Mouse (Mus musculus): ENCODE data around the gene Hdac4. TPM values are rescaled to one million over a fixed set of nuclear protein-coding genes. Genes with fewer than 3 reads are reported as not detected.

Hdac4 gene
- polyA plus RNA-seq, 1 experiment from 2014 or later, result 25.6 TPM

DNA sequence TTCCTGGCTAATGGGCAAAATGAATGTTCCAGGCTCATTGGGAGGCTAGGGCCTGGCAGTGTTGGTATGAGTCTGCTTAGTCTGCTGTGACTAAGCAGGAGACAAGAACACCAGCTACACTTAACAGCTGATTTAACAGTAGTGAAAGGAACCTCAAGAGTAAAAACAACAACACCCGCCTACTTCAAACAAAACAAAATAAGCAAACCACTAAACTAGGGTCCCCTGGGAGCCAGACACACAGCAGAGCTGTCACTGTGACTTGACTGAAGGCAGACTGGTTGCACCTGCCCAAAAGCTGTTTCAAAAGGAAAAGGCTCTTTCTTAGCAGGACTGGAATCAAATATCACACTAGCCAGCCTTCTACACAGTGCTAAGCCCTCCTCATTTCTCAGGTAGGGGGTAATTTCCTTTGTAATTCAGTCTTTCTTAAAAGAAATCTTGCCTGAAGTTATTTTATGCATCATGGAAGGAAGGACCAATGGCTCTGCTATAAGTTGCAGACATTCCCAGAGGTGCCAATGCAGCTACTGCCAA, 109.2 kb downstream of the Hdac4 start:
- H3K27me3 ChIP-seq, result no peaks in the 10 kb centered on the region
- no peaks in the 10 kb centered on the region for H3K9me3 ChIP-seq
- H3K36me3 ChIP-seq, result no peaks in the 10 kb centered on the region
- WGBS, result 52% methylated on average over 1 of the region's 1 CpGs
- H3K4me1 ChIP-seq (replicated peaks), result peaks cover 32% of the 10 kb centered on the region
- H3K4me2 ChIP-seq (replicated peaks), result no peak overlapping the region
- no peak overlapping the region for H3K27ac ChIP-seq
- ATAC-seq, result no peak
- no peak overlapping the region for H3K4me3 ChIP-seq (replicated peaks)
- H3K9ac ChIP-seq (replicated peaks), result no peak overlapping the region

DNA sequence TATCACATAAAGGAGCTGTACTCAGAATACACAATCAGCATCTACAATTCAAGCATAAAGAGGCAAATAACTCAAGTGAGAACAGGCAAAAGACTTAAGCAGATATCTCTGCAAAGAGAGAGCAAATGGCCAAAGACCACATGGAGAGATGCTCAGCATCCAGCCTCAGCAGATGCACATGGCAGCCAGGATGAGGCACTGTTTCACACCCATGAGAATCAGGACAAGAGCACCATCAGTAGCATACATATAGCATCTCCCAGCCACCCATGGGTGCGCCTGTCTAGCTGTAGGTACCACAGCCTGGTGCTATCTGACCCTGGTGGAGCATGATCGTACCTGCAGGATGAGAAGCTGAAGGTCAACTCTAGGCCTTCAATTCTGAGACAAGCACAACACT, 110.8 kb downstream of the Hdac4 start:
- ATAC-seq, result no peak

DNA sequence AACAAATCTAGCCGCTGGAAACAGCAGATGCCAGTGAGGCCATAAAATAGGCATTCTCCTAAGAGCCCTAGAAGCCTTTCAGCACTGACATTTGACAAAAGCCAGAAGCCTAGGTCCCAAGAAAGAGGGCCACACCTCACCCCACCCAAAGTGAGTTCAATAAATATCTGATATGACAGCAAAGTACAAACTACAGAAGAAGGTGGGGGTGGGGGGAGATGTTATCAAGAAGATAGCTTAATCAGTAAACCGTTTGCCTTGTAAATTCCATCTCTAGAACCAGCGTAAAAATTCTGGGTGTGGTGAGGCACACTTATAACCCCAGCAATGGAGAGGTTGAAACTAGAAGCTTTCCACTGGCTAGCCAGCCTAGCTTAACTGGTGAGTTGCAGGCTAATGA, 111.5 kb downstream of the Hdac4 start:
- Histone ChIP-seq H3K9me3 (no peaks in the 10 kb centered on the region), H3K9ac (replicated peaks) (no peak overlapping the region), H3K36me3 (no peaks in the 10 kb centered on the region), H3K4me3 (replicated peaks) (no peak overlapping the region), H3K4me2 (replicated peaks) (no peak overlapping the region), H3K4me1 (replicated peaks) (peaks cover 20% of the 10 kb centered on the region), H3K27me3 (no peaks in the 10 kb centered on the region), H3K27ac (no peak overlapping the region)
- no peak for ATAC-seq
- WGBS, result 77% methylated on average over 3 of the region's 3 CpGs

More for the DNA sequence above, 110.8 kb downstream of the Hdac4 start:
- Histone ChIP-seq H3K27me3 (no peaks in the 10 kb centered on the region), H3K4me3 (replicated peaks) (no peak overlapping the region), H3K4me2 (replicated peaks) (no peak overlapping the region), H3K9ac (replicated peaks) (no peak overlapping the region), H3K27ac (no peak overlapping the region), H3K9me3 (no peaks in the 10 kb centered on the region), H3K4me1 (replicated peaks) (peaks cover 24% of the 10 kb centered on the region), H3K36me3 (no peaks in the 10 kb centered on the region)
- 97% methylated on average over 2 of the region's 2 CpGs for WGBS

DNA sequence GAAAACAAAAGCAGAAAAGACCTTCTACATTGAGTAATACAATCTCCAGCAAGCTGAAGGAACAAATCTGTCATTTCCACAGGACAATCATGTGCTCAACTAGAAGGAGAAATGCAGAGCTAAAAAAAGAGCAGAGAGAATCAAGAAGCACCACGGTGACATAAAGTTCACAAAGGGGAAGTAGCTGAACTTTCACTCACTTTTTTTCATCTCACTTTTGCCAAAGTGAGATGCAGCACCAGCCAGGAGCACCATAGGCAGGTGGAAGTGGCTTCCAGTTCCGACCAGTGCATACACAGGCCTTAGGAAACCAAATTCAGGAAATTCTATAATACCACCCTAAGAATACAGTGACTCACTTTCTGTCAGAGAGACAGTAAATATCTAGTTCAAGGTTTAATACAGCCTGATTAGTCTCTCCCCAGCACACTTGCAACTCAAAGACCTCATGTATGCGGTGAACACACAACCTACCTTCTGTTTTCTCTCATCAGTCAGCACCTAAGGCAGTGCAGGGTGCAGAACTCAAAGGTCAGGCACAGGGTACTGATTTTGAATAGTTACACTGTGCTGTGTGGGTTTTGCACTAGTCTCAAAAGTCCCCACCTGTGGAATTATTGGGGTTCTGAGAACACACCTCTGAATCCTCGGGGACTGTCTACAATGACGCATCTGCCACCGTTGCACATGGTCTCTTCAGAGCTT, 112.5 kb downstream of the Hdac4 start:
- Histone ChIP-seq H3K9ac (replicated peaks) (no peak overlapping the region), H3K4me2 (replicated peaks) (no peak overlapping the region), H3K27ac (no peak overlapping the region), H3K36me3 (no peaks in the 10 kb centered on the region), H3K4me3 (replicated peaks) (no peak overlapping the region), H3K4me1 (replicated peaks) (peaks cover 20% of the 10 kb centered on the region), H3K9me3 (no peaks in the 10 kb centered on the region), H3K27me3 (no peaks in the 10 kb centered on the region)
- WGBS, result 79% methylated on average over 6 of the region's 6 CpGs
- no peak for ATAC-seq

- Histone ChIP-seq H3K4me3 (replicated peaks) (no peak overlapping the region), H3K4me2 (replicated peaks) (no peak overlapping the region), H3K27ac (no peak overlapping the region), H3K9me3 (no peaks in the 10 kb centered on the region), H3K27me3 (no peaks in the 10 kb centered on the region), H3K9ac (replicated peaks) (no peak overlapping the region), H3K36me3 (no peaks in the 10 kb centered on the region), H3K4me1 (replicated peaks) (peaks cover 20% of the 10 kb centered on the region)
- WGBS, result 94% methylated on average over 10 of the region's 10 CpGs
- ATAC-seq, result no peak
These were observed 113.2 kb downstream of the Hdac4 start for GRCm38 (mm10) chr1:92082156-92082836.

DNA sequence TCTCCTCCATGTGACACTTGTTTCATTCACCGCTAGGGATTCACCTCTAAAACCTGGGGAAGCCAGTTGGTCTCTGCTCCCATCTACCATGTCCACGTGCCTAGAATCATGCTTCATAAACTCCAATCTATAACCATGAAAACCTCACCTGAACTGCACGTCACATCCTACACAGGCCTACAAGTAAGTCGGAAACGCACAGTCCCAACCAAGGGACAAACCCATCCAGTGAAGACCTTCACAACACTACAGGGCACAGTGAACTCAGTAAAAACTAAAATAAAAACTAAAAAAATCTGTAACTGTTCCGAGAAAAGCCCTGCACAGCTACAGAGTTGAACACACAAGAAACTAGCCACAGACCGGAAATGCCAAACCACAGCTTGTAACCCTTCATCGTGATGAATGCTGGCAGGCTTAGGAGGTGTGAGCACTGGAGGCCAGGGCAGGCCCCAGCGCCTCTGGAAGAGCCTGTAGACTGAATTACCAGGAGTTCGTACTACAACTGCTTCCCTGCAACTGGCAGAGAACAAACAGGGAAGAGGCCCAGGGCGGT, 115.4 kb downstream of the Hdac4 start:
- WGBS, result 93% methylated on average over 11 of the region's 11 CpGs
- H3K9me3 ChIP-seq, result no peaks in the 10 kb centered on the region

DNA sequence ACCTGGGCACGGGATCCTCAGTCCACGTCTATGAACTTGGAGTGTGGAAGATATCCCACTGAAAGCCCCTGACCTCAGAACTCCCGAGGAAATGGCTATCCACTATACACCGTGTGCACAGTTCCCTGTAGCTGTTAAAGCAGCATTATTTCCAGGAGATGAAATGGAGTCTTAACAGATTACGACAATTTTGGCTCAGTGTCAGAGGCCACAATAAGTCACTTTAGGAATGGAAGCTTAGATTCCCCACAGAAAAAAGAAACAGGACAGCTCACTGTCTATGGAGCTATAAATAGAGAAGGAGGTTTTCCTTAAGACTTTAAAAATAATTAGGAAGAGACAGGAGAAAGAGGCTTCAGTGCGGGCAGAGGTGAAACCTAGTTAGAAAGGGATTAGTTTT, 120.2 kb downstream of the Hdac4 start:
- Histone ChIP-seq H3K4me3 (replicated peaks) (no peak overlapping the region), H3K36me3 (no peaks in the 10 kb centered on the region), H3K4me1 (replicated peaks) (peaks cover 4% of the 10 kb centered on the region), H3K9me3 (no peaks in the 10 kb centered on the region), H3K27me3 (no peaks in the 10 kb centered on the region), H3K9ac (replicated peaks) (no peak overlapping the region), H3K27ac (no peak overlapping the region), H3K4me2 (replicated peaks) (no peak overlapping the region)
- ATAC-seq, result no peak
- 64% methylated on average over 6 of the region's 6 CpGs for WGBS

More for the DNA sequence above, 115.4 kb downstream of the Hdac4 start:
- no peak for ATAC-seq
- Histone ChIP-seq H3K4me3 (replicated peaks) (no peak overlapping the region), H3K4me2 (replicated peaks) (no peak overlapping the region), H3K36me3 (no peaks in the 10 kb centered on the region), H3K27me3 (no peaks in the 10 kb centered on the region), H3K4me1 (replicated peaks) (peaks cover 7% of the 10 kb centered on the region; the same call in 1 of the 2 replicates), H3K9ac (replicated peaks) (no peak overlapping the region), H3K27ac (no peak overlapping the region)

- Histone ChIP-seq H3K4me3 (replicated peaks) (no peak overlapping the region), H3K36me3 (no peaks in the 10 kb centered on the region), H3K27ac (no peak overlapping the region), H3K27me3 (no peaks in the 10 kb centered on the region), H3K4me2 (replicated peaks) (no peak overlapping the region), H3K4me1 (replicated peaks) (peaks cover 11% of the 10 kb centered on the region), H3K9ac (replicated peaks) (no peak overlapping the region), H3K9me3 (no peaks in the 10 kb centered on the region)
- no peak for ATAC-seq
- WGBS, result 92% methylated on average over 3 of the region's 3 CpGs
These were observed 120.8 kb downstream of the Hdac4 start for GRCm38 (mm10) chr1:92074655-92075054.

- H3K4me2 ChIP-seq (replicated peaks), result no peak overlapping the region
- H3K27me3 ChIP-seq, result no peaks in the 10 kb centered on the region
- ATAC-seq, result peak; percentile 90
These were observed 125.4 kb downstream of the Hdac4 start for GRCm38 (mm10) chr1:92069932-92070677.

GRCm38 (mm10) chr1:92069464-92069863, 126.0 kb downstream of the Hdac4 start:
- Histone ChIP-seq H3K36me3 (no peaks in the 10 kb centered on the region), H3K27ac (peak overlapping the region; percentile 61), H3K4me2 (replicated peaks) (no peak overlapping the region), H3K4me1 (replicated peaks) (peaks cover 12% of the 10 kb centered on the region), H3K9ac (replicated peaks) (no peak overlapping the region), H3K9me3 (no peaks in the 10 kb centered on the region), H3K4me3 (replicated peaks) (no peak overlapping the region), H3K27me3 (no peaks in the 10 kb centered on the region)
- no peak for ATAC-seq
- WGBS, result 90% methylated on average over 7 of the region's 7 CpGs

More at GRCm38 (mm10) chr1:92069932-92070677, 125.4 kb downstream of the Hdac4 start:
- Histone ChIP-seq H3K9ac (replicated peaks) (no peak overlapping the region), H3K4me1 (replicated peaks) (peaks cover 12% of the 10 kb centered on the region), H3K27ac (peak overlapping the region; percentile 61), H3K36me3 (no peaks in the 10 kb centered on the region), H3K9me3 (no peaks in the 10 kb centered on the region), H3K4me3 (replicated peaks) (no peak overlapping the region)
- 4% methylated on average over 2 of the region's 2 CpGs for WGBS

GRCm38 (mm10) chr1:92064307-92064706, 131.2 kb downstream of the Hdac4 start:
- Histone ChIP-seq H3K4me3 (replicated peaks) (no peak overlapping the region), H3K36me3 (no peaks in the 10 kb centered on the region), H3K27me3 (no peaks in the 10 kb centered on the region), H3K4me2 (replicated peaks) (no peak overlapping the region), H3K9me3 (no peaks in the 10 kb centered on the region), H3K9ac (replicated peaks) (no peak overlapping the region), H3K4me1 (replicated peaks) (peaks cover 31% of the 10 kb centered on the region), H3K27ac (no peak overlapping the region)
- no peak for ATAC-seq
- 83% methylated on average over 5 of the region's 5 CpGs for WGBS

GRCm38 (mm10) chr1:92063271-92063670, 132.2 kb downstream of the Hdac4 start:
- WGBS, result 95% methylated on average over 3 of the region's 3 CpGs
- H3K27ac ChIP-seq, result no peak overlapping the region

More at GRCm38 (mm10) chr1:92063271-92063670, 132.2 kb downstream of the Hdac4 start:
- Histone ChIP-seq H3K4me3 (replicated peaks) (no peak overlapping the region), H3K27me3 (no peaks in the 10 kb centered on the region), H3K9me3 (no peaks in the 10 kb centered on the region), H3K4me2 (replicated peaks) (no peak overlapping the region), H3K36me3 (no peaks in the 10 kb centered on the region), H3K9ac (replicated peaks) (no peak overlapping the region), H3K4me1 (replicated peaks) (peaks cover 30% of the 10 kb centered on the region)
- no peak for ATAC-seq
